Mouse (Mus musculus): Measurements from ENCODE around the gene Nxpe4. TPM values are rescaled to one million over a fixed set of nuclear protein-coding genes. Genes with fewer than 3 reads are reported as not detected.
"Not testable (repeated sequence)": the region's sequence is repeated elsewhere in the genome, so short reads cannot be mapped to it uniquely, and the experiment has no call there.

The Nxpe4 gene
- 6.8 and 8.6 TPM in 2 replicates for total RNA-seq (2021)
- long read RNA-seq, experiment 1, partial matches to known transcripts = 2 of 12 reads
- long read RNA-seq, experiment 1, other reads (novel, unspliced or antisense) = 10 of 12 reads
- long read RNA-seq, experiment 2, partial matches to known transcripts = 1 of 12 reads
- long read RNA-seq, experiment 2, other reads (novel, unspliced or antisense) = 10 of 12 reads

GRCm38 (mm10) chr9:48161505-48162192, at the start of gene Nxpe4:
Gene Nxpe4, plus strand, starts transcription at chr9:48162023.
- DNase-seq = peak; percentile 84

- DNase-seq = no peak
These were observed 35.0 kb upstream of the Nxpe4 start for GRCm38 (mm10) chr9:48126815-48127214.

- peak; percentile 39 for DNase-seq
These were observed 24.3 kb upstream of the Nxpe4 start for GRCm38 (mm10) chr9:48137507-48137906.

GRCm38 (mm10) chr9:48140485-48141411, 21.1 kb upstream of the Nxpe4 start:
- DNase-seq = no peak

GRCm38 (mm10) chr9:48142646-48143045, 19.2 kb upstream of the Nxpe4 start:
- no peak for DNase-seq

GRCm38 (mm10) chr9:48146761-48147160, 15.1 kb upstream of the Nxpe4 start:
- DNase-seq = peak; percentile 58

- DNase-seq = not testable (repeated sequence)
These were observed 4.7 kb downstream of the Nxpe4 start for GRCm38 (mm10) chr9:48166531-48166930.

GRCm38 (mm10) chr9:48176764-48177163, 14.9 kb downstream of the Nxpe4 start:
- DNase-seq = peak; percentile 13

GRCm38 (mm10) chr9:48181300-48181699, 19.5 kb downstream of the Nxpe4 start:
- DNase-seq = no peak

- DNase-seq = no peak
These were observed 21.0 kb downstream of the Nxpe4 start for GRCm38 (mm10) chr9:48182718-48183414.

- DNase-seq = peak; percentile 4
These were observed 22.5 kb downstream of the Nxpe4 start for GRCm38 (mm10) chr9:48184319-48184718.

GRCm38 (mm10) chr9:48188854-48189253, 27.0 kb downstream of the Nxpe4 start:
- no peak for DNase-seq

GRCm38 (mm10) chr9:48197458-48197884, 35.6 kb downstream of the Nxpe4 start:
- no peak for DNase-seq

GRCm38 (mm10) chr9:48210970-48211369, 49.1 kb downstream of the Nxpe4 start:
- no peak for DNase-seq

GRCm38 (mm10) chr9:48211912-48212311, 50.1 kb downstream of the Nxpe4 start:
- DNase-seq = no peak

- no peak for DNase-seq
These were observed 52.9 kb downstream of the Nxpe4 start for GRCm38 (mm10) chr9:48214751-48215150.

GRCm38 (mm10) chr9:48216091-48217001, 54.5 kb downstream of the Nxpe4 start:
- no peak for DNase-seq

GRCm38 (mm10) chr9:48230706-48231105, 68.9 kb downstream of the Nxpe4 start:
- DNase-seq = no peak

- DNase-seq = no peak
These were observed 74.6 kb downstream of the Nxpe4 start for GRCm38 (mm10) chr9:48236455-48236854.

- DNase-seq = peak; percentile 50
These were observed 76.4 kb downstream of the Nxpe4 start for GRCm38 (mm10) chr9:48238153-48238755.

- no peak for DNase-seq
These were observed 77.6 kb downstream of the Nxpe4 start for GRCm38 (mm10) chr9:48239461-48239860.

Data from adrenal gland, postnatal 14 days (tissue).